Mouse (Mus musculus) MEL (cell line): ENCODE measurements around the gene Fam19a3. TPM values are rescaled to one million over a fixed set of nuclear protein-coding genes. Genes with fewer than 3 reads are reported as not detected.

Source experiments
- DNase-seq: peaks from one replicate; pipeline ENCODE4 v3.0.0; 2011; ENCODE audit warnings: low read depth, low spot score
- H3K27ac ChIP-seq: 2 replicates; pipeline ENCODE4 v1.5.1; 2012; ENCODE audit warnings: low read depth, mild to moderate bottlenecking, control low read depth, low read length, moderate library complexity; ENCODE audit not compliant: control insufficient read depth
- H3K27me3 ChIP-seq, 2 experiments: fragments of 150-350 bp in 1 of 2; sonication (generic) in 1 of 2; 2 replicates each; pipeline ENCODE4 v1.6.1; 2012; ENCODE audit warnings: low read length in 2 of 2, mild to moderate bottlenecking in 2 of 2, improper control_type of control experiment in 1 of 2, moderate library complexity in 1 of 2; ENCODE audit not compliant: insufficient read depth in 2 of 2, control insufficient read depth in 1 of 2
- H3K36me3 ChIP-seq, 2 experiments: 2 replicates each; pipeline ENCODE4 v1.6.1; 2012 to 2014; ENCODE audit warnings: low read length in 2 of 2, improper control_type of control experiment in 1 of 2, inconsistent platforms in 1 of 2, mild to moderate bottlenecking in 1 of 2; ENCODE audit not compliant: insufficient read depth in 2 of 2, control insufficient read depth in 1 of 2
- H3K4me1 ChIP-seq, 2 experiments: fragments of 150-350 bp in 1 of 2; sonication (generic) in 1 of 2; 2 replicates each; pipeline ENCODE4 v1.6.1; 2012; ENCODE audit warnings: low read length in 2 of 2, improper control_type of control experiment in 1 of 2, mild to moderate bottlenecking in 1 of 2; ENCODE audit not compliant: insufficient read depth in 2 of 2, control insufficient read depth in 1 of 2
- H3K4me3 ChIP-seq, 2 experiments: fragments of 150-350 bp in 1 of 2; sonication (generic) in 1 of 2; 2 replicates each; pipeline ENCODE4 v1.5.1; 2012; ENCODE audit warnings: low read depth in 2 of 2, low read length in 2 of 2, mild to moderate bottlenecking in 2 of 2, moderate library complexity in 2 of 2, control low read depth in 1 of 2, improper control_type of control experiment in 1 of 2; ENCODE audit not compliant: control insufficient read depth in 1 of 2, insufficient read depth in 1 of 2
- H3K79me2 ChIP-seq: 2 replicates; pipeline ENCODE4 v1.6.1; 2012; ENCODE audit warnings: mild to moderate bottlenecking, low read length, moderate library complexity; ENCODE audit not compliant: control insufficient read depth, poor library complexity, insufficient read depth
- H3K9ac ChIP-seq: 2 replicates; pipeline ENCODE4 v1.6.1; 2012; ENCODE audit warnings: low read depth, mild to moderate bottlenecking, control low read depth, low read length, moderate library complexity; ENCODE audit not compliant: control insufficient read depth, poor library complexity, severe bottlenecking
- H3K9me3 ChIP-seq: fragments of 150-350 bp; sonication (generic); replicated peaks from 2 replicates; pipeline ENCODE4 v1.6.1; 2012; ENCODE audit warnings: mild to moderate bottlenecking, low read length, improper control_type of control experiment, moderate library complexity; ENCODE audit not compliant: insufficient read depth
- BHLHE40 ChIP-seq: IDR thresholded peaks from 2 replicates; pipeline ENCODE4 v1.6.1; 2012; ENCODE audit warnings: low read depth, mild to moderate bottlenecking, inconsistent platforms, low read length, improper control_type of control experiment, borderline replicate concordance
- CHD1 ChIP-seq: IDR thresholded peaks from 2 replicates; pipeline ENCODE4 v1.6.1; 2012; ENCODE audit warnings: low read depth, mild to moderate bottlenecking, inconsistent platforms, low read length, improper control_type of control experiment
- CTCF ChIP-seq, 3 experiments: IDR thresholded peaks in 2 of 3; conservative IDR thresholded peaks in 1 of 3; 2 replicates each; pipeline ENCODE4 v1.5.1; 2011 to 2012; ENCODE audit warnings: low read length in 3 of 3, low read depth in 2 of 3, mild to moderate bottlenecking in 2 of 3, improper control_type of control experiment in 1 of 3, inconsistent platforms in 1 of 3, mixed read lengths in 1 of 3, moderate library complexity in 1 of 3; ENCODE audit not compliant: control insufficient read depth in 1 of 3, insufficient read depth in 1 of 3, poor library complexity in 1 of 3, severe bottlenecking in 1 of 3
- E2F4 ChIP-seq: IDR thresholded peaks from 2 replicates; pipeline ENCODE4 v1.6.1; 2011; ENCODE audit warnings: low read depth, low read length, improper control_type of control experiment, borderline replicate concordance
- ELF1 ChIP-seq: IDR thresholded peaks from 2 replicates; pipeline ENCODE4 v1.6.1; 2014; ENCODE audit warnings: low read depth, mild to moderate bottlenecking, inconsistent platforms, low read length, improper control_type of control experiment, moderate library complexity
- EP300 ChIP-seq, 2 experiments: IDR thresholded peaks; 2 replicates each; pipeline ENCODE4 v1.6.1; 2011; ENCODE audit warnings: improper control_type of control experiment in 2 of 2, low read length in 2 of 2, low read depth in 1 of 2, mild to moderate bottlenecking in 1 of 2
- ETS1 ChIP-seq: IDR thresholded peaks from 2 replicates; pipeline ENCODE4 v1.6.1; 2012; ENCODE audit warnings: low read depth, mild to moderate bottlenecking, inconsistent platforms, low read length, improper control_type of control experiment, moderate library complexity
- HCFC1 ChIP-seq: IDR thresholded peaks from 2 replicates; pipeline ENCODE4 v1.6.1; 2012; ENCODE audit warnings: low read depth, mild to moderate bottlenecking, inconsistent platforms, low read length, improper control_type of control experiment, moderate library complexity
- JUND ChIP-seq: IDR thresholded peaks from 2 replicates; pipeline ENCODE4 v1.6.1; 2011; ENCODE audit warnings: low read depth, mild to moderate bottlenecking, improper control_type of control experiment, low read length
- MAFK ChIP-seq: IDR thresholded peaks from 2 replicates; pipeline ENCODE4 v1.6.1; 2011; ENCODE audit warnings: low read depth, mild to moderate bottlenecking, low read length, improper control_type of control experiment, borderline replicate concordance
- MAX ChIP-seq: IDR thresholded peaks from 2 replicates; pipeline ENCODE4 v1.6.1; 2011; ENCODE audit warnings: low read length, improper control_type of control experiment
- MXI1 ChIP-seq: IDR thresholded peaks from 2 replicates; pipeline ENCODE4 v1.6.1; 2011; ENCODE audit warnings: mild to moderate bottlenecking, low read depth, low read length, improper control_type of control experiment
- MYB ChIP-seq: IDR thresholded peaks from 2 replicates; pipeline ENCODE4 v1.6.1; 2011; ENCODE audit warnings: mild to moderate bottlenecking, low read depth, low read length, improper control_type of control experiment
- MYC ChIP-seq: IDR thresholded peaks from 2 replicates; pipeline ENCODE4 v1.6.1; 2011; ENCODE audit warnings: low read depth, mild to moderate bottlenecking, low read length, improper control_type of control experiment, moderate library complexity
- NELFE ChIP-seq: IDR thresholded peaks from 2 replicates; pipeline ENCODE4 v1.6.1; 2011; ENCODE audit warnings: low read depth, low read length, improper control_type of control experiment
- NRF1 ChIP-seq: IDR thresholded peaks from 2 replicates; pipeline ENCODE4 v1.6.1; 2014; ENCODE audit warnings: low read depth, mild to moderate bottlenecking, inconsistent platforms, low read length, improper control_type of control experiment, moderate library complexity; ENCODE audit not compliant: poor library complexity, insufficient read depth, severe bottlenecking
- POLR2AphosphoS2 ChIP-seq: IDR thresholded peaks from 2 replicates; pipeline ENCODE4 v1.6.1; 2011; ENCODE audit warnings: low read length, improper control_type of control experiment
- RAD21 ChIP-seq: IDR thresholded peaks from 2 replicates; pipeline ENCODE4 v1.6.1; 2011; ENCODE audit warnings: mild to moderate bottlenecking, low read depth, low read length, improper control_type of control experiment
- SIN3A ChIP-seq: IDR thresholded peaks from 2 replicates; pipeline ENCODE4 v1.6.1; 2012; ENCODE audit warnings: low read length, improper control_type of control experiment, inconsistent platforms
- SMC3 ChIP-seq: IDR thresholded peaks from 2 replicates; pipeline ENCODE4 v1.6.1; 2011; ENCODE audit warnings: low read depth, low read length, improper control_type of control experiment
- TAL1 ChIP-seq: IDR thresholded peaks from 2 replicates; pipeline ENCODE4 v1.6.1; 2012; ENCODE audit warnings: mild to moderate bottlenecking, inconsistent platforms, low read length, moderate library complexity, mixed read lengths
- TCF12 ChIP-seq: IDR thresholded peaks from 2 replicates; pipeline ENCODE4 v1.6.1; 2014; ENCODE audit warnings: low read depth, mild to moderate bottlenecking, inconsistent platforms, low read length, improper control_type of control experiment, moderate library complexity
- USF1 ChIP-seq: IDR thresholded peaks from 2 replicates; pipeline ENCODE4 v1.6.1; 2014; ENCODE audit warnings: low read depth, mild to moderate bottlenecking, inconsistent platforms, low read length, improper control_type of control experiment, moderate library complexity
- USF2 ChIP-seq, 2 experiments: IDR thresholded peaks; 2 replicates each; pipeline ENCODE4 v1.6.1; 2011 to 2012; ENCODE audit warnings: improper control_type of control experiment in 2 of 2, low read length in 2 of 2, borderline replicate concordance in 1 of 2, inconsistent platforms in 1 of 2, low read depth in 1 of 2, mild to moderate bottlenecking in 1 of 2; ENCODE audit not compliant: insufficient read depth in 1 of 2
- ZC3H11A ChIP-seq: IDR thresholded peaks from 2 replicates; pipeline ENCODE4 v1.6.1; 2012; ENCODE audit warnings: low read depth, mild to moderate bottlenecking, inconsistent platforms, low read length, improper control_type of control experiment
- ZKSCAN1 ChIP-seq: IDR thresholded peaks from 2 replicates; pipeline ENCODE4 v1.6.1; 2012; ENCODE audit warnings: low read depth, mild to moderate bottlenecking, inconsistent platforms, low read length, improper control_type of control experiment, moderate library complexity
- ZMIZ1 ChIP-seq: IDR thresholded peaks from 2 replicates; pipeline ENCODE4 v1.6.1; 2012; ENCODE audit warnings: low read depth, mild to moderate bottlenecking, inconsistent platforms, low read length, improper control_type of control experiment, moderate library complexity
- ZNF384 ChIP-seq: IDR thresholded peaks from 2 replicates; pipeline ENCODE4 v1.6.1; 2012; ENCODE audit warnings: low read depth, mild to moderate bottlenecking, inconsistent platforms, low read length, improper control_type of control experiment
- polyA plus RNA-seq, 2 experiments: library from polyadenylated mRNA; stranded (reverse) in 1 of 2; unstranded in 1 of 2; fragments of >175 nt in 1 of 2; fragments of >200 nt in 1 of 2; gene quantifications; 2 replicates each; pipeline versions ENCODE4 v1.2.1 to v1.2.4; 2012; ENCODE audit warnings: low replicate concordance in 2 of 2, low read depth in 1 of 2; ENCODE audit not compliant: insufficient read length in 2 of 2, insufficient read depth in 1 of 2, missing spikeins in 1 of 2
- total RNA-seq: library from RNA; depleted of rRNA; stranded (reverse); fragments of 300-350 nt; gene quantifications from 2 replicates; pipeline ENCODE4 v1.2.3, GENCODE M21; 2012

The Fam19a3 gene
- total and polyA plus RNA-seq, 3 experiments, result 0.03 TPM; not detected in 2

DNA sequence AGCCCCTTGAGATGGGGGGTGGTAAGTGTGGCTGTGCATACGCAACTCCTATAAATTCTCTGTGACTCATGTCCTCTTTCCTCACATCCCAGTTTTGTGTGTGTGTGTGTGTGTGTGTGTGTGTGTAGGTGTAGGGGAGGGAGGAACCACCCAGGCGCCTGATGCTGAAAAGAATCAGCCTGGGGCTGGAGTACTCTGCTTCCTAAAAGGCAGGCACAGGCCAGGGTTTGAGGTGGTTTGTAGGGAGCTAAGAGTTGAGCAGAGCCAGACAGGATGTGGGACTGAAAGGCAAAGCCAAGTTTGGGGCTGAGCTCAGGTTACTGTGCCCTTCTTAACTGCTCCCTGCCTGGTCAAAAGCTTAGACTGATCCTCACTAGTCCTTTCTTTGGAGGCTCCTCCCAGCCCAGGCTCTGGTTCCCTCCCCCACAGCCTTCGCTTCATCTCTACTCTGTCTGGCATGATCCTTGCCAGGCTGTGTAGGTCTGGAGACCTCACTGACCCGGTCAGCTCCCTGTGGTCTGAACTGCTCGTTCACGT is 8.8 kb upstream of the Fam19a3 start:
- H3K79me2 ChIP-seq, result no peaks in the 10 kb centered on the region
- H3K36me3 ChIP-seq, result peaks cover 0 to 20% of the 10 kb centered on the region in 2 experiments; a peak in 2 of 4 replicates
- H3K9ac ChIP-seq, result no peak overlapping the region
- no peak overlapping the region for H3K27ac ChIP-seq
- no peaks in the 10 kb centered on the region for H3K9me3 ChIP-seq
- H3K27me3 ChIP-seq, result no peaks in the 10 kb centered on the region
- DNase-seq, result no peak
- no peak overlapping the region for H3K4me3 ChIP-seq
- H3K4me1 ChIP-seq, result peaks cover 12 to 14% of the 10 kb centered on the region in 2 experiments
- TF ChIP-seq E2F4 (no peak), MYB (no peak), POLR2AphosphoS2 (no peak), BHLHE40 (no peak), NELFE (no peak)

DNA sequence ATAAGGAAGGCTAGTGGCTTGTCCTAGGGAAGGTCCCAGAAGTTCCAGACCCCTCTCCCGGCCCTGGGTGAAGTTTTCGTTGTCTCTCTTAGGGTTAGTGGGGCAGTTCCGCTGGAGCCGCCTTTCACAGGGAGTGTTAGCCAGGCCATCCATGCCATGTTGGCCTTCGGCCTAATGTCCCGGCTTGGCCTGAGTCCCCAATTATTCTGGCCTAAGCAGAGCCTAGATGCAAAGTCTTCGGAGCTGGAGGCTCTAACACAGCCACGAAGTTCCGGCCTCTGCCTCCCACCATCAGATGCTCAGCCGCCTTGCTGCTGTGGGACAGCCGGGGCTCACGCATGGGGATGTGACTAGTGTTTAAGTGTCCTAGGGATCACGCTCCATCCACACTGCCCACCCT is 8.2 kb upstream of the Fam19a3 start:
- no peak for DNase-seq

DNA sequence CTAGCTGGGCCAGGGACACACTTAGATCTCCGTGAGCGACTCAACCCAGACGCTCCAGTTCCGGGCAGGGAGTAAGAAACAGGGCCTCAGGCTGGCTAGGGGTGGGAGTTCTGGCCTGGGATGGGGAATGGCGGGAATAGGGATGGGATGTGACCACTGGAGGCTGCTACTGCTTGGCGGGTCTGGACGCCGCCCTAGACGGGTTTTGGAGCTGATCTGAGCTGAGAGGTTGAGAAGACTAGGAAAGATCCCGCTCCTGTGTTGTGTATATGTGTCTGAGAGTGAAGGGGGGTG is 7.6 kb upstream of the Fam19a3 start:
- Histone ChIP-seq H3K27me3 (no peaks in the 10 kb centered on the region), H3K4me1 (peaks cover 12 to 13% of the 10 kb centered on the region in 2 experiments), H3K9me3 (no peaks in the 10 kb centered on the region), H3K79me2 (no peaks in the 10 kb centered on the region), H3K36me3 (peaks cover 0 to 19% of the 10 kb centered on the region in 2 experiments; a peak in 2 of 4 replicates), H3K27ac (no peak overlapping the region), H3K9ac (no peak overlapping the region), H3K4me3 (no peak overlapping the region)
- DNase-seq, result no peak
- TF ChIP-seq CHD1 (no peak), USF1 (no peak), HCFC1 (no peak), ZMIZ1 (no peak), ZKSCAN1 (no peak), ZNF384 (no peak), SMC3 (no peak), ETS1 (no peak), MAX (no peak), RAD21 (no peak), MAFK (no peak), ZC3H11A (no peak), EP300 (IDR thresholded peaks at IDR 0.05; ENCODE audit: low read depth in 1 of 2, low read length in 2 of 2) (no peak)

More for the DNA sequence above, 8.2 kb upstream of the Fam19a3 start:
- Histone ChIP-seq H3K4me3 (no peak overlapping the region), H3K9ac (no peak overlapping the region), H3K36me3 (peaks cover 0 to 20% of the 10 kb centered on the region in 2 experiments; a peak in 2 of 4 replicates), H3K79me2 (no peaks in the 10 kb centered on the region), H3K27ac (no peak overlapping the region), H3K27me3 (no peaks in the 10 kb centered on the region), H3K4me1 (peaks cover 12 to 14% of the 10 kb centered on the region in 2 experiments), H3K9me3 (no peaks in the 10 kb centered on the region)
- no peak for TF ChIP-seq TAL1
- no peak for TF ChIP-seq MXI1
- no peak for TF ChIP-seq NELFE
- no peak for TF ChIP-seq BHLHE40
- no peak for TF ChIP-seq ZNF384
- TF ChIP-seq MYC, result no peak
- TF ChIP-seq NRF1, result no peak
- TF ChIP-seq SIN3A, result no peak
- no peak for TF ChIP-seq ETS1
- no peak for TF ChIP-seq TCF12
- no peak for TF ChIP-seq CTCF (IDR thresholded peaks at IDR 0.05 in 2 of 3, conservative IDR thresholded peaks at IDR 0.05 in 1 of 3; ENCODE audit: control insufficient read depth in 1 of 3, insufficient read depth in 1 of 3, low read depth in 2 of 3, low read length in 3 of 3, poor library complexity in 1 of 3, severe bottlenecking in 1 of 3)
- TF ChIP-seq USF2 (IDR thresholded peaks at IDR 0.05; ENCODE audit: borderline replicate concordance in 1 of 2, insufficient read depth in 1 of 2, low read depth in 1 of 2, low read length in 2 of 2), result no peak
- no peak for TF ChIP-seq JUND
- TF ChIP-seq ELF1, result no peak
